Mouse (Mus musculus) right cerebral cortex, adult 2 months (tissue): Measurements from ENCODE around the gene Mest.

Experiments
- DNase-seq, 2 experiments: peaks; one replicate each; pipeline ENCODE4 v3.0.0; 2021 to 2022; ENCODE audit warnings: low spot score in 2 of 2

The Mest gene

GRCm38 (mm10) chr6:30723331-30723730 lies at the start of gene Mest:
TSS of gene Mest (plus strand) at chr6:30723547.
- no peak for DNase-seq

- DNase-seq, result no peak
Observed at GRCm38 (mm10) chr6:30673764-30674561, 49.4 kb upstream of the Mest start.

DNA sequence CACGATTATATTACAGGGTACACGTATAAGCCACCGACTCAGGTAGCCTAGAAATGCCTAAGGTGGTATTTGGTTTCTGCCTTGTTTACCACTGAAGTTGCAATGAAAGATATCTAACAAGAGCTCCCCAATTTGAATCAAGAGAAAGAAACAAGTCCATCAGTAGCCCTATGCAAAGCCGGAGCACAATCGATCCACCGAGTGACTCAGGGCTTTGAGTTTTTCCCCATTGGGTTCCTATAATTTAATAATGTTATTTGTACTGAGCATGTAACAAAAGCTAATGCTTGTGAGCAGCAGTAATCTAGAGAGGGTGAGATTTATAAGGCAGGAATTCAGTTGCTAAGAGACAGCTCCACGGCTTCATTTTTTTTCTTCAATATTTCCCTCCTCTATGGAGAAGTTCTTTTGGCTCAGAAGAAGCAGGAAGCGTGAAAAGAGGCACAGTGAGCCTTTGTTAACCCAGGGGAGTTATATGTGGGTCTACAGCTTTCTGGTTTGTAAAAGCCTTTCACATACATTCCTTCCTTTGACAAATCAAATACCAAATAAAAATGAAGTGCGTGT lies 48.5 kb upstream of the Mest start:
- no peak for DNase-seq

DNA sequence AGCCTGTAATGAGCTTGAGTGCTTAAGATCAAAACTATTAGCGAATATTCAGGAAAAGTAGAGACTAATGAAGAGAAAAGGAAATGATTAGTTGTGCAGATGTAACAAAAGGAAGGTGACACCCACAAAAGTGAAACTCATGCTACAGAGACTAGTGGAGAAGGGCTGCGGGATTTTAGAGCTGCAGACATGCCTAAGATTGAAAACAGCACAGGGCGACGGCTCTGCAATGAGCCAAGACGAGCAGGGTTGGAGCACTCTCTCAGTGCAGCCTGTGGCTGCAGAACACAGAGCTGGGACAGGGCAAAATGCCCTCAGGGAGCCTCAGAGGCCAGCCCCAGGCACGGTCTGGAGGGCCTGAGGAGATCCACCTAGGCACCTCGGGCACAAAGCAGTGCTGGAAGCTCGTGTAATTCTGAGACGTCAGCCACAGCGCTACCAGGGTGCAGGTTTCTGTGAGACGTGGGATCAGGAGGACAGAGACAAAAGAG lies 48.0 kb upstream of the Mest start:
- DNase-seq, result peak; percentile 38 to 43

DNA sequence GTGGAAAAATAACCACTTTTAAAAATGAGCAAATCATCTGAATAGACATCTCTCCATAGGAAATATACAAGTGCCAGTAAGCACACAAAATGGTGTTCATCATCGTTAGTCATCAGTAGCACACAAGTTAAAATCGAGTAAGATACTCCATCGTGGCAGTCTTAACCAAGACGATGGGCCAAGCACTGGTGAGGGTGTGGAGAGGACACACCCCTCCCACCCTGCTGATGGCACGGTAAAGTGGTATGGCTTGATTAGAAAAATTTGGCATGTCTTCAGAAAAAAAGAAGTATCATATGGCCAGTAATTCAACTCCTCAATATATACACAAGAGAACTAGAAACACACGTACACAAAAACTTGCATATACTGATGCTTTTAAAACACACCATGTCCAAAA lies 46.8 kb upstream of the Mest start:
- no peak for DNase-seq

- DNase-seq, result no peak
Observed at GRCm38 (mm10) chr6:30677591-30677990, 45.8 kb upstream of the Mest start.

GRCm38 (mm10) chr6:30678482-30678881 lies 44.9 kb upstream of the Mest start:
- no peak for DNase-seq

DNA sequence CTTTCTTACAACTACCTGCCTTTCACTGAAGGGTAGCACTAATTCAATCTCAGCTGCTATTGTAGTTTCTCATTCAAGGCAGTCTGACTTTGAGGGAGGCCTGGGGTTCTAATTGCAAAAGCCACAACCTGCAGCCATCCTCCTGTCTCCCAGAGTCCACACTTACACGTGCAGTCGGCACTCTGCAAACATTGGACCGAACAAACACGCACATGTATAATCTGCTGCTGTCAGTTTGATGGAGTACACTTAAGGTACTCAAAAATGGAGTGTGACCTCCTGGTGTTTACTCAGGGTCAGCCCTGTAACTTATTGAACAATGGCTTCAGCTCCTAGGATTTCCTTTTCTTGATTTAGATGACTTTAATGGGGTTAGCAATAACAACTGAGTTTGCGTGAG lies 43.8 kb upstream of the Mest start:
- DNase-seq, result no peak

GRCm38 (mm10) chr6:30680442-30680841 lies 42.9 kb upstream of the Mest start:
- DNase-seq, result no peak

DNA sequence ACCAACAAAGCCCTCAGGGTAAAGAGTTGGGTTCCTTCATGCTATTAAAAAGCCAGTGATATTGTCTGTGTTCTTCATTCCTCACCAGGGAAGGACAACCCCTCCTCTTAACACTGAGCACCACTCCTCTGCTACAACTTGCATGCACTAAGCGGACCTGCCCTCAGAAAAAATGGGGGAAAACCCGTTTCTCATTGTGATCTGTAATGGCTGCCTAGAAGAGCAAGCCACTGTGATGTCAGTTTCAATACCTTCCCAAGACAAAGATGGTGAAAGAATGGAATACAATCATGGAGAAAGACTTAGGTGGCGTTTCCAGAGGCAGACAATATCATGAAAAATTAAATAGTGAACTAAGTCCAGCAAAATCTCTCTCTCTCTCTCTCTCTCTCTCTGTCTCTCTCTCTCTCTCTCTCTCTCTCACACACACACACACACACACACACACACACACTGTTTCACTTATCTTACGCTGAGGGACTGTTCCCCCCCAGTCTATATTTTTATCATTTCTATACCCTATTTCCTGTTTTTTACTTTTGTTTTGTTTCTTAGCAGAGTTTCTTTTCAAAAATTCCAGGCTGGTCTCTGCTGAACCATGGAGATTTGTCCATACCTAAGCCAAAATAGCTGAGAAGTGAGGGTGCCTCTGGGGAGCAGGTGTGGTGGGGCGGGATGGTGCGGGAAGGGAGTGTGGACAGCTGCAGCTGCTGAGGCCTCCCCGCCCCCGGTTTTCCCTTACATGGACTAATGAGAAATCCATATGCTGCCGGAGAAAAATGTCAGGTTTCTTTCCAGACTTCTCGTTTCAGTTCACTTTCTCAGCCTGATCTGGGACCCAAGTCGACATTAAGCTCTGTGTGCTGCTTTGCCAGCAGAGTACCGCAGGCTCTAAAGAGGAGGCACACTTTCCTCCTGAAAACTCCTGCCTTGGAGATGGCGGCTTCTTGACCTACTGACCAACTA lies 41.1 kb upstream of the Mest start:
- DNase-seq, result peak; percentile 37 to 51

DNA sequence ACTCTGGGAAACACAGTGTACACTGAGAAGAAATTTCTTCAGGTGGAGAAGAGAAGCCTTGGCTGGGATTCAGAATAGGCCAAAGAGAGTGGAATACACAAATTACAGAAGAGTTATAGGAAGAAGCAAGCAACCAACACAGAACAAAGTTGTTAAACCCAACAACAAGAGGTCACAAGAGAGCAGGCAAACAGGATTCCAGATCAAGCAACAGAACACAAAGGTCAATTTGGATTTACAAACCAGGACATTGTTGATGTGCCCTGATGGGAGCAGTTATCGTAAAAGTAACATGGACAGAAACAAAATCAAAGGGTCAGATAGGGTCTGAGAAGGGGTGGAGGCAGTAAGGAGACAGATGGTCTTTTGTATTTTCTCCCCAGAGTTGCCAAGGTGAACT lies 38.8 kb upstream of the Mest start:
- DNase-seq, result no peak

DNA sequence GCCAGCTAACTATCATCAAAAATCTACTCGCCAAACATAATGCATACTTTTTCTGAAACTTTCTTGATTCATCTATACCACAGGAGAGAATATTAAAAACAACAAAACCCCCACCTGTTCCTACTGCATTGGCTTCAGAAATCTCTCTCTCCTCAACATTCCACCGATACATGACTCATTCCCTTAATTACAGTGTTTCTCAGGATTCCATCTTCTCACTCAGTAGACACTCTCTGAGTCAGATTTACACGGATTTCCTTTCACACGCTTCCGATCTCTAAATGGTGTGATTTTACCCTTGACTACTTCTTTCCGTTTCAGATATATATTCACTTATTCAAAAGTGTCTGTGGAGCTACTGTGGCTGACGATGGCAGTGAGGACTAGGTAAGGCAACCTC lies 36.1 kb upstream of the Mest start:
- no peak for DNase-seq

GRCm38 (mm10) chr6:30692826-30693225 lies 30.5 kb upstream of the Mest start:
- DNase-seq, result no peak

DNA sequence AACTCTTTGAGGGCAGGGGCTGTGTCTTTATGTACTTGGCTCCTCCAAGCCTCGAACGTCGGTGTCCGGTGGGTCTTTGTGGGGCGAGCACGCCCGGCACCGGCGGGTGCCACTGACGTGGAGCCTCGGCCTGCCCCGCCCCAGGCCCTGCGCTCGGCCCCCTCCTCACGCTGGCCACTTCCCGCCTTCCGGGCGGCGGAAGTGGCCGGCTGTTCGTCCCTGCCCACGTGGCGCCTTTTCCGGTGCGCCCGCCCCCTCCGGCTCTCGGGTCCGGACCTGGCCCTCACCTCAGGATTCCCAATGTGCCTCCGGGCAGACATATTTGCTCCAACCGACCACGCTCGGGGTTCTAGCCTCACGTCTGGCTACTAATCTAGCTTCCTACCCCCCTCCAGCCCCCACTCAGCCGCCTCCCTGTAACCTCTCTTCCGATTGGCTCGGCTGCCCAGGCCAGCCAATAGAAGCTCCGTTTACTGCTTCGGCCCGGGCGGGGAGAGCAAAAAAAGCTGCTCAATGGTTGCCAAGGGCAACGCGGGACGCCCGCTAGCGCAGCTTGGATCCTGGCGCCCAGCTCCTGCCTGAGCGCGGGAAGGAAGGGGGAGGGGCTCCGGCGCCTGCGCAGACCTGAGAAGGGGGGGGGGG lies 29.9 kb upstream of the Mest start, which contains the start of gene Cep41:
TSS of gene Cep41 (minus strand) at position 400 of the 642 bp plus-strand sequence.
- DNase-seq, result peak; percentile 98

GRCm38 (mm10) chr6:30694209-30694608 lies 29.1 kb upstream of the Mest start:
- DNase-seq, result peak in 1 of 2 experiments; percentile 33

DNA sequence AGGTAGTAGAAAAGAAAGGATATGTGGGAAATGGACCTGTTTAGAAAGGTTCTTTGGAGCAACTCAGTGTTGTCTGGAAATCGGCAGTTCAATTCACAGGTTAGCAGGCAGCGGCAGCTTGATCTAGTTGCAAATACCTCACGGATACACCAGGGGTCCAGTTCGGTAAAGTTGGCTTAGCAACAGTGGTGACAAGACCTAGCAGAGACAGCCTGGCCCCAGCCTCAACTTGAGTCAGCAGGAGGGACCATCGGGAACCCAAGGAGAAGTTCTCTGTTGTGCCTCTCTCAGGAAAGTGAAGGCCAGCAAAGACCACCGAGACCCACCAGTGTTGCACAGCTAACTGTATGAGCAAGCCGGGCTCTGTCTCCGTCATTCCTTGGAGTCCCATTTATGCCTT lies 28.2 kb upstream of the Mest start:
- DNase-seq, result no peak

GRCm38 (mm10) chr6:30697464-30697863 lies 25.9 kb upstream of the Mest start:
- DNase-seq, result no peak

- DNase-seq, result no peak
Observed at GRCm38 (mm10) chr6:30698036-30698435, 25.3 kb upstream of the Mest start.

- DNase-seq, result no peak
Observed at GRCm38 (mm10) chr6:30700182-30700581, 23.2 kb upstream of the Mest start.

DNA sequence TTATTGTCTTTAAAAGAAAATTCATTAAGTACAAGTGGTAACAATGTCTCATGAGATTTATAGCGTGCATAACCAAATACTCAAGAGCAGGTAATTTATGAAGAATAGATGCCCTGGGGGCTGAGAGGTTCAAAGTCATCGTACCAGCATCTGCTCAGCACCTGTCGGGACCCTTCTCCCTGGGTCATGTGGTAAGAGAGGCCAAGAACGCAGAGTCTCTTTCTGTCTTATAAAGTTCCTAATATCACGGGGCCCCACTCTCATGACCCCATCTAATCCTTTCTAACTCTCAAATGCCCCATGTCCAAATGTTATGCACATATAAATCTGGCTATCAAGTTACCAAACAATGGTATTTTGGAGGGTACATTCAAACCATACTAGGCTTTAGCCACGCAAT lies 20.5 kb upstream of the Mest start:
- no peak for DNase-seq

GRCm38 (mm10) chr6:30703476-30703875 lies 19.9 kb upstream of the Mest start:
- DNase-seq, result no peak
